Mouse (Mus musculus) testis, adult 2 months (tissue): Measurements from ENCODE around the gene Map2k6.

Source experiments
- CTCF ChIP-seq: fragments of 200-500 bp; IDR thresholded peaks from 2 replicates; pipeline ENCODE4 v1.5.1; 2012; ENCODE audit warnings: low read depth, mild to moderate bottlenecking, inconsistent platforms, low read length, moderate library complexity; ENCODE audit not compliant: control insufficient read depth, insufficient read depth, insufficient replicate concordance
- POLR2A ChIP-seq: fragments of 200-500 bp; IDR thresholded peaks from 2 replicates; pipeline ENCODE4 v1.6.1; 2012; ENCODE audit warnings: low read depth, mild to moderate bottlenecking, inconsistent platforms, low read length, moderate library complexity; ENCODE audit not compliant: control insufficient read depth

GRCm38 (mm10) chr11:110448131-110448725 lies 49.3 kb downstream of the Map2k6 start:
- TF ChIP-seq CTCF (no peak), POLR2A (no peak)
